Mouse (Mus musculus): ENCODE measurements at regions not wholly inside any gene's neighbourhood (a gene's known extent, or its start where the extent isn't known, plus 50 kb on each side); places are given as distances from the start of the nearest gene placed in this dataset.
"Not testable (repeated sequence)": the region's sequence is repeated elsewhere in the genome, so short reads cannot be mapped to it uniquely, and the experiment has no call there.

- Histone ChIP-seq H3K9ac (replicated peaks) (no peak overlapping the region), H3K27me3 (no peaks in the 10 kb centered on the region), H3K4me3 (no peak overlapping the region), H3K4me1 (no peaks in the 10 kb centered on the region), H3K4me2 (replicated peaks) (no peak overlapping the region), H3K27ac (replicated peaks) (no peak overlapping the region), H3K9me3 (no peaks in the 10 kb centered on the region), H3K36me3 (no peaks in the 10 kb centered on the region)
- WGBS, result 84% methylated on average over 6 of the region's 6 CpGs
- ATAC-seq (replicated peaks), result no peak
Measured at GRCm38 (mm10) chr14:37571971-37572370, 436.9 kb upstream of the Ghitm start.

GRCm38 (mm10) chr14:37558258-37558657 is 423.2 kb upstream of the Ghitm start:
- no peak for ATAC-seq (replicated peaks)
- no peak overlapping the region for H3K27ac ChIP-seq (replicated peaks)
- no peak overlapping the region for H3K4me2 ChIP-seq (replicated peaks)
- no peak overlapping the region for H3K9ac ChIP-seq (replicated peaks)
- 90% methylated on average over 5 of the region's 5 CpGs for WGBS
- no peaks in the 10 kb centered on the region for H3K9me3 ChIP-seq
- no peaks in the 10 kb centered on the region for H3K4me1 ChIP-seq
- H3K4me3 ChIP-seq, result no peak overlapping the region
- no peaks in the 10 kb centered on the region for H3K27me3 ChIP-seq
- H3K36me3 ChIP-seq, result no peaks in the 10 kb centered on the region

- H3K4me3 ChIP-seq, result no peak overlapping the region
- H3K27ac ChIP-seq (replicated peaks), result no peak overlapping the region
- H3K27me3 ChIP-seq, result no peaks in the 10 kb centered on the region
- H3K9ac ChIP-seq (replicated peaks), result no peak overlapping the region
- ATAC-seq (replicated peaks), result no peak
- no peak overlapping the region for H3K4me2 ChIP-seq (replicated peaks)
- H3K4me1 ChIP-seq, result no peaks in the 10 kb centered on the region
- H3K9me3 ChIP-seq, result no peaks in the 10 kb centered on the region
- no peaks in the 10 kb centered on the region for H3K36me3 ChIP-seq
Measured at GRCm38 (mm10) chr14:37523616-37524015, 388.5 kb upstream of the Ghitm start.

- H3K4me1 ChIP-seq; H3K27me3 ChIP-seq; H3K9ac ChIP-seq (replicated peaks); ATAC-seq (replicated peaks); H3K4me2 ChIP-seq (replicated peaks); H3K36me3 ChIP-seq; H3K27ac ChIP-seq (replicated peaks); H3K9me3 ChIP-seq; H3K4me3 ChIP-seq: not testable (repeated sequence)
- 79% methylated on average over 3 of the region's 3 CpGs for WGBS
Measured at GRCm38 (mm10) chr14:37520631-37521030, 385.6 kb upstream of the Ghitm start.

- Histone ChIP-seq H3K9me3 (no peaks in the 10 kb centered on the region), H3K27ac (replicated peaks) (no peak overlapping the region), H3K4me2 (replicated peaks) (no peak overlapping the region), H3K4me1 (no peaks in the 10 kb centered on the region), H3K36me3 (no peaks in the 10 kb centered on the region), H3K27me3 (no peaks in the 10 kb centered on the region), H3K9ac (replicated peaks) (no peak overlapping the region), H3K4me3 (no peak overlapping the region)
- WGBS, result 65% methylated on average over 5 of the region's 5 CpGs
- no peak for ATAC-seq (replicated peaks)
Measured at GRCm38 (mm10) chr14:37505314-37505713, 370.2 kb upstream of the Ghitm start.

- H3K4me3 ChIP-seq, result no peak overlapping the region
- H3K9ac ChIP-seq (replicated peaks), result no peak overlapping the region
- no peak overlapping the region for H3K4me2 ChIP-seq (replicated peaks)
- no peaks in the 10 kb centered on the region for H3K36me3 ChIP-seq
- H3K27me3 ChIP-seq, result no peaks in the 10 kb centered on the region
- no peak overlapping the region for H3K27ac ChIP-seq (replicated peaks)
- no peaks in the 10 kb centered on the region for H3K4me1 ChIP-seq
- ATAC-seq (replicated peaks), result no peak
- H3K9me3 ChIP-seq, result no peaks in the 10 kb centered on the region
- WGBS, result 71% methylated on average over 4 of the region's 4 CpGs
Measured at GRCm38 (mm10) chr14:37490711-37491110, 355.6 kb upstream of the Ghitm start.

- no peaks in the 10 kb centered on the region for H3K36me3 ChIP-seq
- no peak overlapping the region for H3K9ac ChIP-seq (replicated peaks)
- WGBS, result 92% methylated on average over 8 of the region's 8 CpGs
- H3K9me3 ChIP-seq, result no peaks in the 10 kb centered on the region
- ATAC-seq (replicated peaks), result no peak
- H3K4me3 ChIP-seq, result no peak overlapping the region
- no peaks in the 10 kb centered on the region for H3K27me3 ChIP-seq
- H3K27ac ChIP-seq (replicated peaks), result no peak overlapping the region
- H3K4me2 ChIP-seq (replicated peaks), result no peak overlapping the region
- no peaks in the 10 kb centered on the region for H3K4me1 ChIP-seq
Measured at GRCm38 (mm10) chr14:37485292-37485691, 350.2 kb upstream of the Ghitm start.

- no peaks in the 10 kb centered on the region for H3K27me3 ChIP-seq
- no peak for ATAC-seq (replicated peaks)
- no peaks in the 10 kb centered on the region for H3K4me1 ChIP-seq
- no peak overlapping the region for H3K4me2 ChIP-seq (replicated peaks)
- H3K9ac ChIP-seq (replicated peaks), result no peak overlapping the region
- no peak overlapping the region for H3K4me3 ChIP-seq
- H3K9me3 ChIP-seq, result no peaks in the 10 kb centered on the region
- H3K27ac ChIP-seq (replicated peaks), result no peak overlapping the region
- no peaks in the 10 kb centered on the region for H3K36me3 ChIP-seq
Measured at GRCm38 (mm10) chr14:37477599-37477998, 342.5 kb upstream of the Ghitm start.

- WGBS, result 77% methylated on average over 2 of the region's 2 CpGs
Measured at GRCm38 (mm10) chr14:37468711-37469110, 333.6 kb upstream of the Ghitm start.

GRCm38 (mm10) chr14:37440874-37441273 is 305.8 kb upstream of the Ghitm start:
- H3K36me3 ChIP-seq, result no peaks in the 10 kb centered on the region
- H3K27ac ChIP-seq (replicated peaks), result no peak overlapping the region
- no peak overlapping the region for H3K4me2 ChIP-seq (replicated peaks)
- H3K4me1 ChIP-seq, result no peaks in the 10 kb centered on the region
- H3K9ac ChIP-seq (replicated peaks), result no peak overlapping the region
- WGBS, result 76% methylated on average over 2 of the region's 2 CpGs
- H3K27me3 ChIP-seq, result no peaks in the 10 kb centered on the region
- H3K4me3 ChIP-seq, result no peak overlapping the region
- ATAC-seq (replicated peaks), result no peak
- H3K9me3 ChIP-seq, result no peaks in the 10 kb centered on the region

More at GRCm38 (mm10) chr14:37468711-37469110, 333.6 kb upstream of the Ghitm start:
- Histone ChIP-seq H3K4me1 (no peaks in the 10 kb centered on the region), H3K36me3 (no peaks in the 10 kb centered on the region), H3K9ac (replicated peaks) (no peak overlapping the region), H3K9me3 (no peaks in the 10 kb centered on the region), H3K27me3 (no peaks in the 10 kb centered on the region), H3K4me2 (replicated peaks) (no peak overlapping the region), H3K4me3 (no peak overlapping the region), H3K27ac (replicated peaks) (no peak overlapping the region)
- no peak for ATAC-seq (replicated peaks)

- WGBS, result 63% methylated on average over 1 of the region's 1 CpGs
- ATAC-seq (replicated peaks), result no peak
- H3K27ac ChIP-seq (replicated peaks), result no peak overlapping the region
- H3K36me3 ChIP-seq, result no peaks in the 10 kb centered on the region
- no peaks in the 10 kb centered on the region for H3K27me3 ChIP-seq
- no peaks in the 10 kb centered on the region for H3K4me1 ChIP-seq
- no peak overlapping the region for H3K4me3 ChIP-seq
- no peaks in the 10 kb centered on the region for H3K9me3 ChIP-seq
- no peak overlapping the region for H3K4me2 ChIP-seq (replicated peaks)
- H3K9ac ChIP-seq (replicated peaks), result no peak overlapping the region
Measured at GRCm38 (mm10) chr14:37430656-37431055, 295.6 kb upstream of the Ghitm start.

- no peak overlapping the region for H3K4me3 ChIP-seq
- no peak overlapping the region for H3K9ac ChIP-seq (replicated peaks)
- no peaks in the 10 kb centered on the region for H3K36me3 ChIP-seq
- H3K4me1 ChIP-seq, result no peaks in the 10 kb centered on the region
- no peaks in the 10 kb centered on the region for H3K9me3 ChIP-seq
- H3K27me3 ChIP-seq, result no peaks in the 10 kb centered on the region
- no peak for ATAC-seq (replicated peaks)
- H3K4me2 ChIP-seq (replicated peaks), result no peak overlapping the region
- no peak overlapping the region for H3K27ac ChIP-seq (replicated peaks)
Measured at GRCm38 (mm10) chr14:37425506-37425905, 290.4 kb upstream of the Ghitm start.

GRCm38 (mm10) chr14:37421566-37421965 is 286.5 kb upstream of the Ghitm start:
- H3K9ac ChIP-seq (replicated peaks), result no peak overlapping the region
- H3K4me3 ChIP-seq, result no peak overlapping the region

More at GRCm38 (mm10) chr14:37421566-37421965, 286.5 kb upstream of the Ghitm start:
- H3K27ac ChIP-seq (replicated peaks), result no peak overlapping the region
- no peak overlapping the region for H3K4me2 ChIP-seq (replicated peaks)
- no peaks in the 10 kb centered on the region for H3K9me3 ChIP-seq
- H3K4me1 ChIP-seq, result no peaks in the 10 kb centered on the region
- WGBS, result 83% methylated on average over 2 of the region's 2 CpGs
- no peak for ATAC-seq (replicated peaks)
- no peaks in the 10 kb centered on the region for H3K36me3 ChIP-seq
- H3K27me3 ChIP-seq, result no peaks in the 10 kb centered on the region

All from forebrain, embryonic 15.5 days (tissue).